Mouse (Mus musculus) embryonic stem cell, embryonic (primary cell): ENCODE measurements at regions not wholly inside any gene's neighbourhood (a gene's known extent, or its start where the extent isn't known, plus 50 kb on each side); places are given as distances from the start of the nearest gene placed in this dataset.

Experiments used
- CTCF ChIA-PET, 4 experiments: fragments of 300-600 bp in 2 of 4; fragments of 350-600 bp in 2 of 4; sonication (Branson Sonifier 250); formaldehyde crosslinking; loops; one replicate each; lab custom pipeline; 2022; ENCODE audit warnings: inconsistent platforms in 2 of 4; lab: Charles Lee
- POLR2A ChIA-PET, 4 experiments: fragments of 300-600 bp in 2 of 4; fragments of 350-600 bp in 2 of 4; sonication (Branson Sonifier 250); formaldehyde crosslinking; loops; one replicate each; lab custom pipeline; 2022; ENCODE audit warnings: antibody characterized with exemption in 4 of 4, inconsistent platforms in 1 of 4; lab: Charles Lee

GRCm38 (mm10) chr1:164678303-164678702 lies 118.1 kb upstream of the Dpt start:
- POLR2A ChIA-PET, result interaction anchor here in 2 of 4 experiments (1.4 to 1.9 kb wide), 2 partner anchors 220 to 221 kb away, joined by 3 to 7 read pairs; partner anchors contain the start of gene Atp1b1 (in 2 of the 2)

GRCm38 (mm10) chr1:164652244-164652643 lies 144.2 kb upstream of the Dpt start:
- ChIA-PET CTCF (no interaction called here), POLR2A (no interaction called here)

More at GRCm38 (mm10) chr1:164678303-164678702, 118.1 kb upstream of the Dpt start:
- CTCF ChIA-PET, result no interaction called here

- ChIA-PET POLR2A (no interaction called here), CTCF (no interaction called here)
Observed at GRCm38 (mm10) chr1:164637901-164638462, 158.5 kb upstream of the Dpt start.

- ChIA-PET POLR2A (interaction anchor here in 1 of 4 experiments (0.6 kb wide), 2 partner anchors 478 to 708 kb away, joined by 3 to 5 read pairs; no protein-coding TSS in a partner anchor), CTCF (no interaction called here)
Observed at GRCm38 (mm10) chr1:164631679-164632078, 164.8 kb upstream of the Dpt start.

GRCm38 (mm10) chr1:164628840-164629239 lies 167.6 kb upstream of the Dpt start:
- POLR2A ChIA-PET, result no interaction called here
- CTCF ChIA-PET, result no interaction called here

GRCm38 (mm10) chr1:164622946-164623345 lies 164.8 kb upstream of the Atp1b1 start:
- ChIA-PET POLR2A (no interaction called here), CTCF (no interaction called here)

- ChIA-PET POLR2A (interaction anchor here in 1 of 4 experiments (0.7 kb wide), 1 partner anchor 79 kb away, joined by 3 read pairs; no protein-coding TSS in a partner anchor), CTCF (no interaction called here)
Observed at GRCm38 (mm10) chr1:164622417-164622816, 164.3 kb upstream of the Atp1b1 start.

GRCm38 (mm10) chr1:164620129-164620528 lies 162.0 kb upstream of the Atp1b1 start:
- POLR2A ChIA-PET, result no interaction called here

GRCm38 (mm10) chr1:164617871-164618270 lies 159.7 kb upstream of the Atp1b1 start:
- ChIA-PET CTCF (interaction anchor here in 1 of 4 experiments (0.6 to 1.0 kb wide), 2 partner anchors 86 to 142 kb away, joined by 4 to 6 read pairs; no protein-coding TSS in a partner anchor), POLR2A (no interaction called here)

More at GRCm38 (mm10) chr1:164620129-164620528, 162.0 kb upstream of the Atp1b1 start:
- CTCF ChIA-PET, result interaction anchor here in 1 of 4 experiments (0.6 kb wide), 1 partner anchor 69 kb away, joined by 11 read pairs; no protein-coding TSS in a partner anchor

- ChIA-PET POLR2A (interaction anchor here in 1 of 4 experiments (0.8 kb wide), 1 partner anchor 31 kb away, joined by 7 read pairs; no protein-coding TSS in a partner anchor), CTCF (no interaction called here)
Observed at GRCm38 (mm10) chr1:164607061-164607460, 148.9 kb upstream of the Atp1b1 start.

- ChIA-PET POLR2A (interaction anchor here in 1 of 4 experiments (0.8 to 0.9 kb wide), 2 partner anchors 30 to 58 kb away, joined by 3 to 7 read pairs; no protein-coding TSS in a partner anchor), CTCF (no interaction called here)
Observed at GRCm38 (mm10) chr1:164606141-164606754, 148.1 kb upstream of the Atp1b1 start.

- POLR2A ChIA-PET, result interaction anchor here in 1 of 4 experiments (1.3 kb wide), 1 partner anchor 110 kb away, joined by 3 read pairs; no protein-coding TSS in a partner anchor
- CTCF ChIA-PET, result interaction anchor here in 2 of 4 experiments (0.7 to 1.0 kb wide), 3 partner anchors 31 to 302 kb away, joined by 3 read pairs; no protein-coding TSS in a partner anchor
Observed at GRCm38 (mm10) chr1:164603433-164603832, 145.3 kb upstream of the Atp1b1 start.

- ChIA-PET CTCF (no interaction called here), POLR2A (interaction anchor here in 1 of 4 experiments (0.6 kb wide), 1 partner anchor 634 kb away, joined by 3 read pairs; the partner anchor contains the start of gene Tiprl)
Observed at GRCm38 (mm10) chr1:164602568-164602967, 144.4 kb upstream of the Atp1b1 start.

- ChIA-PET CTCF (no interaction called here), POLR2A (no interaction called here)
Observed at GRCm38 (mm10) chr1:164590205-164590613, 132.1 kb upstream of the Atp1b1 start.

GRCm38 (mm10) chr1:164586066-164586989 lies 128.2 kb upstream of the Atp1b1 start:
- CTCF ChIA-PET, result interaction anchor here in 1 of 4 experiments (0.6 kb wide), 1 partner anchor 158 kb away, joined by 16 read pairs; no protein-coding TSS in a partner anchor
- POLR2A ChIA-PET, result interaction anchor here in 1 of 4 experiments (1.1 kb wide), 1 partner anchor 337 kb away, joined by 3 read pairs; the partner anchor contains the start of gene Slc19a2

- ChIA-PET CTCF (interaction anchor here in 1 of 4 experiments (1.3 kb wide), 1 partner anchor 12 kb away, joined by 3 read pairs; no protein-coding TSS in a partner anchor), POLR2A (interaction anchor here in 3 of 4 experiments (0.8 to 1.7 kb wide), 12 partner anchors 22 to 884 kb away, joined by 3 to 6 read pairs (median 4); partner anchors contain the start of genes Atp1b1 (in 2 of the 3), Dcaf6 (in 1 of the 3) and Mpc2 (in 1 of the 3))
Observed at GRCm38 (mm10) chr1:164576856-164577489, 118.8 kb upstream of the Atp1b1 start.

GRCm38 (mm10) chr1:164573639-164574038 lies 115.5 kb upstream of the Atp1b1 start:
- CTCF ChIA-PET, result interaction anchor here in 1 of 4 experiments (0.5 kb wide), 1 partner anchor 549 kb away, joined by 3 read pairs; no protein-coding TSS in a partner anchor
- POLR2A ChIA-PET, result interaction anchor here in 2 of 4 experiments (0.6 to 3.0 kb wide), 4 partner anchors 8 to 624 kb away, joined by 3 to 16 read pairs (median 3); partner anchors contain the start of gene Atp1b1 (in 1 of the 2)
